Mouse (Mus musculus): ENCODE results near the gene Pabpn1.

DNA sequence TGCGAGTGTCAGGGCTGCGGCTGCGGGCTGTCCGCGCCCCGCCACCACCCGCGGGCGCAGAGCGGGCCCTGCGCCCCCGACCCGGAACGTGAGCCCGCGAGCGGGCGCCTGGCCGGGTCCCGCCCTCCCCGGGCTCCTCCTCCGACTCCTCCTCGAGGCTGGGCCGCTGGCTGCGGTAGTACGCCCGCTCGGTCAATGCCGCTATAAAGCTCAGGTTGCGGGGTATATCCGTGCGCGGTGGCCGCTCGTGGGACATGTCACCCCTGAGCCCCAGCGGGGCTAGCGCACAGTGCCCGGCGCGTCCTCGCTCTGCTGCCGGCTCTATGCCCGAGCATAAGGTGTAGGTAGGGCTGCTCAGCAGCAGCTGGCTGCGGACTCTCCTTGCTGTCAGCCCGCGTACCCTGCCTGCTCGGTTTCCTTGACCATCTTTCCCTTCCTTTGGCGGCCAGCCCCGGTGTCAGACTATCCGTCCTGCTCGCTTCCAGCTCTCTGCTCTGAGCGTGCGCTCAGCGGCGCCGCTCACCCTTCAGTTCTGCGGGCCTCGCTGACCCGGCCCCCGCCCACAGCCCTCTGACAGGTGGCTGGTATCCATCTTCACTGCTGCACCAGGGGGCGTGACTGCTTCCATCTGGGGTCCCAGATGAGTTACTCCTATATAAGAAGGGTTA, 15.1 kb upstream of the Pabpn1 start, which contains the start of gene Ppp1r3e:
- no peak for TF ChIP-seq CTCF (conservative IDR thresholded peaks at IDR 0.05; ENCODE audit: low read length)
- no peak for TF ChIP-seq NANOG (IDR thresholded peaks at IDR 0.05; ENCODE audit: borderline replicate concordance, low read length)
